Mouse (Mus musculus) stomach, embryonic 15.5 days (tissue): ENCODE measurements around the gene F930015N05Rik. TPM values are rescaled to one million over a fixed set of nuclear protein-coding genes. Genes with fewer than 3 reads are reported as not detected.

ENCODE experiments used
- ATAC-seq: fragments of 200-750 bp; cut with Nextera tagmentation; 2 replicates; pipeline ENCODE4 v1.8.0; 2017; ENCODE audit warnings: low read depth, moderate number of reproducible peaks, moderate TSS enrichment; ENCODE audit not compliant: insufficient read depth, low FRiP score
- H3K27ac ChIP-seq: fragments of 300-500 bp; sonication (generic); 2 replicates; pipeline ENCODE4 v1.5.1; 2015; ENCODE audit warnings: mild to moderate bottlenecking, inconsistent platforms
- H3K27me3 ChIP-seq: fragments of 300-500 bp; sonication (generic); replicated peaks from 2 replicates; pipeline ENCODE4 v1.6.1; 2015; ENCODE audit warnings: inconsistent platforms
- H3K36me3 ChIP-seq: fragments of 300-500 bp; sonication (generic); 2 replicates; pipeline ENCODE4 v1.6.1; 2015; ENCODE audit warnings: inconsistent platforms
- H3K4me1 ChIP-seq: fragments of 300-500 bp; sonication (generic); 2 replicates; pipeline ENCODE4 v1.6.1; 2015; ENCODE audit warnings: inconsistent platforms
- H3K4me2 ChIP-seq: fragments of 300-500 bp; sonication (generic); 2 replicates; pipeline ENCODE4 v1.6.1; 2015; ENCODE audit warnings: mild to moderate bottlenecking, inconsistent platforms
- H3K4me3 ChIP-seq: fragments of 300-500 bp; sonication (generic); replicated peaks from 2 replicates; pipeline ENCODE4 v1.5.1; 2015; ENCODE audit warnings: inconsistent platforms
- H3K9ac ChIP-seq: fragments of 300-500 bp; sonication (generic); 2 replicates; pipeline ENCODE4 v1.6.1; 2015; ENCODE audit warnings: inconsistent platforms
- H3K9me3 ChIP-seq: fragments of 300-500 bp; sonication (generic); 2 replicates; pipeline ENCODE4 v1.6.1; 2016; ENCODE audit warnings: inconsistent platforms
- WGBS: fragments of 180-500 bp; shearing (Covaris S2); methylation state at CpG from one replicate; pipeline ENCODE4 v1.1.7; 2015; 5-methylcytosine and 5-hydroxymethylcytosine counted together
- polyA plus RNA-seq: library from polyadenylated mRNA; unstranded; fragments of >200 nt; fragmentation: Nextera tagmentation; extraction: Ambion mirVana; gene quantifications from 2 replicates; pipeline ENCODE4 v1.2.1, GENCODE M21; 2015

The F930015N05Rik gene
- polyA plus RNA-seq, 1 experiment from 2014 or later, result 0.68 TPM

GRCm38 (mm10) chr11:64436791-64437298 lies 392 bp upstream of the F930015N05Rik start:
- Histone ChIP-seq H3K36me3 (no peaks in the 10 kb centered on the region), H3K4me1 (peaks cover 7% of the 10 kb centered on the region; the same call in 1 of the 2 replicates), H3K4me3 (peak overlapping the region; percentile 60), H3K27ac (no peak overlapping the region), H3K4me2 (peak overlapping the region; percentile 96), H3K27me3 (0 out of 2 replicates have a peak, but pooled peaks cover 8% of the 10 kb centered on the region), H3K9me3 (no peaks in the 10 kb centered on the region), H3K9ac (peak overlapping the region; percentile 60; the same call in 1 of the 2 replicates)
- no peak for ATAC-seq
- 25% methylated on average over 5 of the region's 5 CpGs for WGBS

DNA sequence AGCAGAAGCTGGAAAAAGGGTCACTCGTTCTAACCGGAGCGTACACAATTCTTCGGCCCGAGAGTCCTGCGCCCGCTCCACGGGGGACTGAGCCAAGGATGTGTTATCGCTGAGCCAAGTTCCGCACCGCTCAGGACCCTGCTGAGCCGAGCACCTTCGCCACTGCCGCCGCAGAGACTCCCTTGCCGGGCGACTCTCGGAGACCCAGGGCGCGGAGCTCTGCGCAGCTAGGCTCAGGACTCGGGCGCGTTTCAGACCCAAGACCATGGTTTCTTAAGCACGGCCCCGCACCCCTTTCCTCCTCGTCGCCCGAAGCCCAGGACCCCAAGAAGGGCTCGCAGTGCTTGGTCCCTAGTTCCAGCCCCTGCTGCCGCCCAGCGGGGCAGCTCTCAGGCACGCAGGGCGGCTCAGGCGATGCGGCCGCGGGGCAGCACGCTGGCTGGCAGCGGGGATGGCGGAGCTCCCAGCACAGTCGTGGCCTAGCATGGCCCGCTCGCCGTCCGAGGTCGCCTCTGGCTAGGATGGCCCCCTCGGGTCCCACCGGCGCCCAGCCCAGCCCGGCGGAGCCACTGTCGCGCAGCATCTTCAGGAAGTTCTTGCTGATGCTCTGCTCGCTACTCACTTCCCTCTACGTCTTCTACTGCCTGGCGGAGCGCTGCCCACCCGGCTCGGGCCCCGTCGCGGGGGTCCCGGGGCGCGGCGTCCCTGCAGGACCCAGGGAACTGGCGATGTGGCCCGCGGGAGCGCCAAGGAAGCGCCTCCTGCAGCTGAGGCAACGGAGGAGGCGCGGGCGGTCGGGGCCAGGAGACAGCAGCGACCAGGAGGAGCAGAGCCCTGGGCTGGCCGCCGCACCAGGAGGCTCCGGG lies 674 bp downstream of the F930015N05Rik start:
- Histone ChIP-seq H3K4me2 (peak overlapping the region; percentile 96), H3K27ac (peak overlapping the region; percentile 78), H3K4me1 (peaks cover 7% of the 10 kb centered on the region; the same call in 1 of the 2 replicates), H3K9me3 (no peaks in the 10 kb centered on the region), H3K27me3 (0 out of 2 replicates have a peak, but pooled peaks cover 8% of the 10 kb centered on the region), H3K4me3 (peak overlapping the region; percentile 60), H3K36me3 (no peaks in the 10 kb centered on the region), H3K9ac (peak overlapping the region; percentile 60)
- ATAC-seq, result peak; percentile 44
- under 1% methylated on average over 79 of the region's 81 CpGs for WGBS

- Histone ChIP-seq H3K4me1 (peaks cover 7% of the 10 kb centered on the region; the same call in 1 of the 2 replicates), H3K36me3 (no peaks in the 10 kb centered on the region), H3K4me2 (peak within 1 kb of the TSS; percentile 96), H3K27ac (peak within 1 kb of the TSS; percentile 78), H3K4me3 (peak within 1 kb of the TSS; percentile 60), H3K9ac (peak within 1 kb of the TSS; percentile 60), H3K27me3 (0 out of 2 replicates have a peak, but pooled peaks cover 8% of the 10 kb centered on the region), H3K9me3 (no peaks in the 10 kb centered on the region)
- under 1% methylated on average over 34 of the region's 36 CpGs for WGBS
- ATAC-seq, result peak; percentile 94
Observed at GRCm38 (mm10) chr11:64434611-64435545, 1.6 kb downstream of the F930015N05Rik start, which contains the start of gene Hs3st3a1. Hs3st3a1 (plus strand) TSS chr11:64435332.

GRCm38 (mm10) chr11:64418969-64419368 lies 17.5 kb downstream of the F930015N05Rik start:
- no peaks in the 10 kb centered on the region for H3K9me3 ChIP-seq
- ATAC-seq, result no peak
- no peaks in the 10 kb centered on the region for H3K4me1 ChIP-seq
- no peaks in the 10 kb centered on the region for H3K27me3 ChIP-seq
- no peak overlapping the region for H3K27ac ChIP-seq
- H3K4me3 ChIP-seq, result no peak overlapping the region
- no peaks in the 10 kb centered on the region for H3K36me3 ChIP-seq
- H3K9ac ChIP-seq, result no peak overlapping the region
- WGBS, result 49% methylated on average over 1 of the region's 1 CpGs
- H3K4me2 ChIP-seq, result no peak overlapping the region

DNA sequence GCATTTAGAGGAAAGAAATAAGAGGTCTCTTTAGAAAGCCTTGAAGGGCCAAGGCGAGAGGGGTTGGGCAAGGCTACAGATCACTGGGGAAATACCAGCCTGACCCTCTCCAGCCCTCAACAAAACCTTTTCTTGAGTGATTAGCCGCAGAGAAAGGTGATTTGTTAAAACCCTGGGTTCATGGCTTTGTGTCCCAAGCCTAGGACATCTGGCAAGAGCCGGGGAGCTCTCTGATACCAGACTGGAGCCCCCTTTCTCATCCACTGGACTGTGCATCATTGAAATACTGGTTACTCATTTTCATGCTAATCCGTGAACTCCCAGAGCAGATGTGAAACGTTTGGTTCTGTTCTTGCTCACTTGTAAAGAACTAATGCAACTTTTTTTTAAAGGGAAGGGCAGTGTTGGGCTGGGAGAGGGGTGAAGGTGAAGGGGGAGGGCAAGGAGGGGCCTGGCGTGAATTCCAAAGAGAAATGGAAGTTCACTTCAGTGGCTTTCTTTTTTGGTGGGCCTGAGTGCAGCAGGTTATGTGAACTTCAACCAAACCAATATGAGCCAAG lies 35.8 kb downstream of the F930015N05Rik start:
- ATAC-seq, result no peak
- no peaks in the 10 kb centered on the region for H3K9me3 ChIP-seq
- no peaks in the 10 kb centered on the region for H3K27me3 ChIP-seq
- 63% methylated on average over 6 of the region's 6 CpGs for WGBS
- no peak overlapping the region for H3K4me2 ChIP-seq
- H3K36me3 ChIP-seq, result no peaks in the 10 kb centered on the region
- no peak overlapping the region for H3K9ac ChIP-seq
- no peak overlapping the region for H3K4me3 ChIP-seq
- H3K4me1 ChIP-seq, result no peaks in the 10 kb centered on the region
- H3K27ac ChIP-seq, result no peak overlapping the region

- Histone ChIP-seq H3K4me2 (no peak overlapping the region), H3K9me3 (no peaks in the 10 kb centered on the region), H3K36me3 (no peaks in the 10 kb centered on the region), H3K27ac (no peak overlapping the region), H3K4me1 (no peaks in the 10 kb centered on the region), H3K27me3 (no peaks in the 10 kb centered on the region), H3K9ac (no peak overlapping the region), H3K4me3 (no peak overlapping the region)
- WGBS, result 70% methylated on average over 3 of the region's 3 CpGs
- no peak for ATAC-seq
Observed at GRCm38 (mm10) chr11:64397612-64398011, 38.8 kb downstream of the F930015N05Rik start.

- no peaks in the 10 kb centered on the region for H3K27me3 ChIP-seq
- H3K9me3 ChIP-seq, result no peaks in the 10 kb centered on the region
- H3K27ac ChIP-seq, result no peak overlapping the region
- H3K9ac ChIP-seq, result no peak overlapping the region
- H3K4me2 ChIP-seq, result no peak overlapping the region
- no peaks in the 10 kb centered on the region for H3K4me1 ChIP-seq
- WGBS, result 72% methylated on average over 6 of the region's 6 CpGs
- ATAC-seq, result no peak
- no peaks in the 10 kb centered on the region for H3K36me3 ChIP-seq
- no peak overlapping the region for H3K4me3 ChIP-seq
Observed at GRCm38 (mm10) chr11:64396949-64397348, 39.5 kb downstream of the F930015N05Rik start.

GRCm38 (mm10) chr11:64396331-64396881 lies 40.0 kb downstream of the F930015N05Rik start:
- Histone ChIP-seq H3K27ac (no peak overlapping the region), H3K9me3 (no peaks in the 10 kb centered on the region), H3K27me3 (no peaks in the 10 kb centered on the region), H3K36me3 (no peaks in the 10 kb centered on the region), H3K4me2 (0 out of 2 replicates have a peak overlapping the region, but pooled peaks have one; percentile 14), H3K9ac (no peak overlapping the region), H3K4me3 (0 out of 2 replicates have a peak overlapping the region, but pooled peaks have one; percentile 3), H3K4me1 (no peaks in the 10 kb centered on the region)
- ATAC-seq, result no peak
- WGBS, result 17% methylated on average over 7 of the region's 7 CpGs

DNA sequence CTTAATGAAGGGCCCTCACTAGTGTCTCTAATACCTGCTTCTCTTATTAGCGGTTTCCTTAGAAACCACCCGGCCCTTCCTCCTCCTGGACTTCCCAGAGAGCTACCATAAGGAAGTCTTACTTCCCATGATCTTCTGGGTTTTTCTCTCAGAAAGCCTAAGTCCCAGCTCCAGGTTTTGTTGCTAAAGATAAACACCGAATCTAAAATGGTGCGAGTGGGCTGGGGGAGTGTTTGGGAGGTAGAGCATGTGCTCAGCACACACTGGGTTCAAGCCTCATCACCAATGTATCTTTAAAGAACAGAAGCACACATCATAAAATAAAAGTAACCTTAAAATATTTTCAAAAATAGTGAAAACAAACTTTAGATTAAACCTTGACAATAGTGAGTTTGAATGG lies 50.1 kb downstream of the F930015N05Rik start:
- Histone ChIP-seq H3K4me2 (no peak overlapping the region), H3K9me3 (no peaks in the 10 kb centered on the region), H3K27ac (no peak overlapping the region), H3K9ac (no peak overlapping the region), H3K4me3 (no peak overlapping the region), H3K27me3 (no peaks in the 10 kb centered on the region), H3K36me3 (no peaks in the 10 kb centered on the region), H3K4me1 (no peaks in the 10 kb centered on the region)
- no peak for ATAC-seq
- 86% methylated on average over 4 of the region's 4 CpGs for WGBS
